Mouse (Mus musculus): ENCODE results near the gene Meaf6. TPM values are rescaled to one million over a fixed set of nuclear protein-coding genes. Genes with fewer than 3 reads are reported as not detected.

Gene Meaf6
- total RNA-seq, 4 experiments from 2014 or later = 103 to 122 (median 110) TPM

DNA sequence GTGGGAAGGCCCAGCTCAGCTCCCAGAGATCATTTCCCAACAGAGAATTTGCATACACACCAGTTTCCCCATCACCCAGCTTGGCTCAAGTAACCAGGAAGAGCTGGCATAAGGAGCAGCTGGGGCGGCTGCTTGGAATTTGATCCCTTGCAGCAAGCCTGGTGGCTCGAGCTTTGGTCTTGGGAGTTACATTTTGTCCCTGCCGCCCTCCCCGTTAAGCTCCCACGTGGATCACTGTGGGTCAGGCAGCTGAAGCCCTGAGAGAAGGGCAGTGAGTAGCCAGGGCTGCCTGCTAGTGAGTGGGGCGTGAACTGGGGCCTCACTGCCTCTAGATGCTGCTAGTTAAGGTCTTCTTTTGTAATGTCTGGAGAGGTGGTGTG, 30.8 kb downstream of the Meaf6 start:
- no peak for DNase-seq (ENCODE audit: low spot score in 2 of 2)

DNA sequence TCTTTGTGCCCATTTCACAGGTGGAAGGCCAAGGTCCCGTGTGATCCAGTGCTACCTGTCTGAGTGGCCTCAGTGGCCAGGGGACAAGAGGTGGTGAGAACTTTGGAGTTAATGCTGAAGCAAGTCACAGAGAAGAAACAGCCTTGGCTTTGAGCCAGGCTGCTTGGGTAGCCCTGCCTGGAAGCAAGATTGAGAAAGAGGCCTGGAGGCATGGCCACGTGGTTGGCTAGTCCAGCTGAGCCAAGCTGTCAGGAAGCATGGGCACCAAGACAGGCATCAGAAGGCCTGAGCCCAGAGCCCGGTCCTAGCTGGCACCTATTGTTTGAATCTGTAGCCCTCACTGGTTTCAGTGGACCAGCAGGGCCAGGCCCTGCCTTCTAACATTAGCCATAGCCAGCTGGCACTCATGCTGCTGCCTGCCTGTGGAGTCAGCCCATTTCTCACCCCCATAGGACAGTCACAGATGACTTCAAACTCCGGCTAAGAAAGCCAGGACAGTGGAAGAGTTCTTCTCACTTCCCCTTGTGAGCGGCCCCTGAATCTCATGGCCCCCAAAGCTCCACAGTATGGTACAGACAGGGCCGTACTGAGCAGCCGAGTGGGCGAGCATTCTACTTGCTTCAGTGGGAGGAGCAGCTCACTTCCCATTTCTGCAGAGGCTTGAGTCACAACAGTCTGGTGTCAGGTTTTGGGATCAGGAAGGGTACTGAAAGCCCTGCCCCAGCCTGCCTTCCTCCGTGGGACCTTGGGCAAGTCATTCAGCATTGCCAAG, 31.3 kb downstream of the Meaf6 start:
- peak; percentile 64 to 79 for DNase-seq (ENCODE audit: low spot score in 2 of 2)

DNA sequence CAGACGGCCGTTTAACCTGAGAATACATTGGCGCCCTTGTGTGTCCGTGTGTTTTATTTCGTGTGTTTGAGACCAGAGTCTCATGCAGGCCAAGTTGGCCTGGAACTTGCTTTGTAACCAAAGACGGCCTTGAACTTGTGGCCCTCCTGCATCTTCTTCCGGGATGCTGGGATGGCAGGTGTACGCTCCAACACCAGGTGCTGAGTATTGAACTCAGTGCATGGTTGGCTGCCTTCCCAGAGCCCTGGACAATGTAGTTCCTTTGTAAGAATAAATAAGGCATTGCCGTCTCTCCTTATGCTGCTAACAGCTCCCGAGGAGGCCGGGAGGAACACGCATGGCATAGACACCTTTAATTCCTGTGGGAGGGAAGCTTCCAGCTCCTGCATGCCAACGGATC, 32.0 kb downstream of the Meaf6 start:
- no peak for DNase-seq (ENCODE audit: low spot score in 2 of 2)

DNA sequence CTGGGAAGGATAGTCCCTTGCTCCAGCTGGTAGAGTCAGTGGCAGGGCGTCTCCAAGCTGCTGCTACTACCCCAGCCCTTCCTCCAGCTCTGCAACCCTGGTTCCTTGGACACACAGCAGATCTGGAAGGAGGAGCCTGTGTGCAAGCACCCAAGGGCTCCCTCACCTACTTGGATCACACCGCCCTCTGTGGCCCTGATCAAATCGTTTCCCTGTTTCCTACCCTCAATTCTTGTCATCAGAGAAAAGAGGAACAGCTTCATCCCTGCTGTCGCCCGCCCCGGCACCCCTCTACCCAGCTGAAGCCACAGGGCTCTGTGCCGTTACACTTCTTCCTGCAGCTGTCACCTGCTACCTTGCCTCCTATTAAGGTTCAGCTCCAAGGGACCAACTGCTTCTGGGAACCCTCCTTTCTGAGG, 33.0 kb downstream of the Meaf6 start:
- no peak for DNase-seq (ENCODE audit: low spot score in 2 of 2)

DNA sequence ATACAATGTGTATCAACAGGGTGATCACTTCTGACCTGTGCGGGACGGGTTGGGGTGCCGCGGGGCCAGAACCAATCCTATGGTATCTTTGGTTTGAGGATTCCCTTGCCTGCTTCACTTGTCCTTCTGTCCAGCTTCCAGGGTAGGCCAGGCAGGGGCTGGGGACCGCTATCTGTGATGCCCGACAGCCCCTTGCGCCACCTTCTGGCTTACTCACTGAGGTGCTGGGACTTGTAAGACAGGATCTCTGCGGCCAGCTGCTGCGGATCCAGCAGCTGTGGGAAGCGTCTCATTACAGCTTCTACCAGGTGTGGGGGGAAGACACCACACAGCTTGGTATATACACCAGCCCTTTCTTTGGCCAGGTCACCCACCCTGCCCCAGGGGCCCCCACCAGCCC, 34.1 kb downstream of the Meaf6 start:
- DNase-seq (ENCODE audit: low spot score in 2 of 2) = no peak

DNA sequence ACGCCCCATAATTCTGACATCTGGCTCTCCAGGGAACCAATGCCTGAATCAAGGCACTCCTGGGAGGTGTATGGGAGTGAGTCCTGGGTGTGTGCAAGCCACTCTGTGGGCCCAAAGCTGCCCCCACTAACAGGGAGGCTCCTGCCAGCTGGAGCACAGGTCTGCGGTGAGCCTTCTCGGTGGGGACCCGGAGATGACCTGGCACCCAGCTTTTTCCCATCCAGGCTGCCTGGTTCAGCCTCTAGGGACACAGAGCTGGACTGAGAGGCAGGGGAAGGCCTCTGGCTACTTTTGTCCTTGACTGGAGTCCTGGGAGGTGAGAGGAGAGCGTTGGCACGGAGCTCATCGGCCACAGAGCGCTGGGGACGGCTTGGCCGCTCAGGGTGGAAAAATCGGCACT, 34.8 kb downstream of the Meaf6 start:
- DNase-seq (ENCODE audit: low spot score in 2 of 2) = no peak

DNA sequence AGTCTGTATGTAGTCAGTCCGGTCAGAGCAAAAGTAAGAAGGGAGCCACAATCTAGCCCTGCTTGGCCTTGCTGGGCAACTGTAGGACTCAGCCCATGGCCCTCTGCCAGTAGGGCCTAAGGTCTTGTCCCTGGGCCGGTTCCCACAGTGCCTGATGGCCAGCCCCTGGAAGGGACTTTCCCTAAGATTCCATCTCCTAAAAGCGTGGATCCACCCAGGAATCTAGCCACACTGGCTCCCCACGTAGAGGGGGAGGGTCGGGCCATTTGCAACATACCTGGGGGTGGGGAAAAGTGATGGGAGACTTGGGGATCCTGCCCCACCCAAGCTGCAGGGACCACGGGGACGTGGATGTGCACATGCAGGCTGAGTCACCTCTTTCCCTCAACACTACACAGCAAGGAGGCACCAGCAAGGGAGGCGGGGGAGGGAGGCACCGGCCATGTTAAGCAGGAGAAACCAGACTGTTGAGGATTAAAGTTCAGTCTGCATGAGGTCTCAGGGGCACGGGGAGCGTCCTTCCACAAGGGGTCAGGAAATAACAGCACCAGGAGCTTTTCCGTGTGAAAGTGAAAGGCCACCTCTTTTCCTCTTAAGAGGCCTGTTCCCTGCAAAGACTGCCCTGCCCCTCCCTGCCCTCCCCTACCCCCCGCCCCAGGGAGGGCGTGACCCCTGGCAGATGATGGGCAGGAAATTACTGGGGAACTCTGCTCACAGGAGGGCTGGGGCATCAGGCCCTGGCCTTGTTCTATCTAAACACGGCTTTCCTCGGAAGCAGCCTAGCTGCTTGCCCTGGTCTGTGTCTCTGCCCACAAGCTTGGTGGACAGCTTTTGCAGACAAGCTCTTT, 37.7 kb downstream of the Meaf6 start:
- DNase-seq (ENCODE audit: low spot score in 2 of 2) = no peak

DNA sequence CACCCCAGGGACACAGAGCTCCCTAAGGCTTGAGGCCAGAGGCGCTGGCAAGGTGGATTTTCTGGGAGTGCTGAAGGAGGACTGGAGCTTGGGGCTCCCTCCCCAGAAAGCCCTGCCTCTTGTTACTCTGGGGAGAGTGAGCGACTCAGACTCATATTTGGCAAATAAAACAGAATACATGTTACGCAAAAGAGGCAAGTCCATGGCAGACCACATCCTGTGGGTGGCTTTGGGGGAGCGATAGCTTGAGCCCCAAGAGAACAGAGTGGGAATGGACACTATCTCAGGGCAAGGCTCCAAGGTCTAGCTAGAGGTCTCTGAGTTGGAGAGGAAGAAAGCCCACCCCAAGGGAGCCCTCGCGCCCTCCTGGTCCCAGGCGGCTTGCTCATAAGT, 38.3 kb downstream of the Meaf6 start:
- no peak for DNase-seq (ENCODE audit: low spot score in 2 of 2)

DNA sequence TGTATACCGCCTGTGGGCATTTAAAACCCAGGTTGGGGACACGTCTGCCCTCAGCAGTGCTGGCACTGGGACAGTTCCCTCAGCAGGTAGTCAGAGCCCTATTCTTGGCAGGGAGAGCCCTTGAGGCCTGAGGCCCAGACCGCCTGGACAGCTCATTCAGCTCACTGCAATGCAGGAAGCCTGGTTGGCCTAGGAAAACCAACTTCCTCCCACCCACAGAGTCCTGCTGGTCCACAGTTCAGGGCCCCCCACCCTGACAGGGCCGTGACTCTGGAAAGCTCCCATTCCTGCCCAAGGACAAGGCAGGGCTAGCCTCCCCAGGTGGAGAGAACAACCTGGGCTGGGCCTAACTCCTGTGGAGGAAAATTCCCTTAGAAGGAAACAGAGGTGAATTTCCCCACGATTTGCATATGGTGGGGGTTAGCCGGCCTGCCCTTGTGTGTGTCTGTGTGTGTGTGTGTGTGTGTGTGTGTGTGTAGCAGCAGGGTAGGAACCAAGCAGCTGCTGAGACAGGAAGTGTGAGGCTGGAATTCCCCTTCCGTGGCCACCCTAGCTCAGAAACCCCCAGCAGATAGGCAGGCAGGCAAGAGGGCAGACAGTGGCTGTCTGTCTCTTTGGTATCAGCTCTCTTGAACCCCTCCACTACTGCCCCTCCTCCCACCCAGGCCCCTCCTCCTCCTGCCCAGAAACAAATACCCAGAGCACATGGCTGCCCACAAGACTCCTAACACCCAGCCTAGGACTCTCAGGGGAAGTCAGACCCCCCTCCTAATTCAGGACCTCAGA, 39.7 kb downstream of the Meaf6 start:
- DNase-seq (ENCODE audit: low spot score in 2 of 2) = no peak

DNA sequence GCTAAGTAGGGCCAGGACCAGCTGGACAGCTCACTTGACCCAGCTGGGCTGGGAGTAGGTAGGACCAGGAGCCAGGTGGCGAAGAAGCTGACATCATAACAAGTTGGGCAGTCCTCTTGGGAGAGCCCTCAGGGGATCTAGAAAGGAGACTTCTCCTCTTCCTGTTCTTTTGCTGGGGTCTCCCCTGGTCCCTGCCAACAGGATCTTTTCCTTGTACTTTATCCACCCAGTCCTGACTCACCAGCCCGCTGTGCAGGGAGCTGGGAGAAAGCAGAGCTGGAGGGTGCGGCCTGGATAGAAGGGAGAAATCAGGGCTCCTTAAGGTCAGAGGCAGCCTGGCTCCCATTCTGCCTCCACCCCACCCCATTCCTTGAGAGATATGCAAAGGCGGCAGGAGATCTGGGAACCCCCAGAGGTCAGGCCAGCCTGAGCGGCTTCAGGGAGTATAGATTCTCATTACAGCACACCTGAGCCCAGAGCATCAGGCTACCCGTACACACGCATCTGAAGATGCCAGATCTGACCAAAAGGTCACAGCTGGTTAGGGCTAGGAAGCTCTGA, 40.5 kb downstream of the Meaf6 start:
- DNase-seq (ENCODE audit: low spot score in 2 of 2) = no peak

DNA sequence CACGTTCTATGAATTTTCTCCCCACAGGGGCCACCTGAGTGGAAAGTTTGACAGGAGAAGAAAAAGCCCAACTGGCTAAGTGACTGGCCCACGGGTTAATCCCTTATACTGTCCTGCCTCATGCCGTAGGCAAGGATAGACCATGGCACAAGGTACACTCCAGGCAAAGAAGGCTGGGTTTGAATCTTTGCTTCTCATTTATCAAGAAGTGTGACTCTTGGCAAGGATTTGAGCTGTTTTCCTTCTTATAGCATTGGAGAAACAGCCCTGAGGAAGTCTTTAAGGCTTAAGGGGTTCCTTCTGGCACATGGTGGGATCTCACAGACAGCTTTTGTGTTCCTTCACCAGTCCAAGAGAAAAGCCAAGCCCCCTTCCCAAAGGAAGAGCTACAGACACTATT, 41.3 kb downstream of the Meaf6 start:
- DNase-seq (ENCODE audit: low spot score in 2 of 2) = no peak

DNA sequence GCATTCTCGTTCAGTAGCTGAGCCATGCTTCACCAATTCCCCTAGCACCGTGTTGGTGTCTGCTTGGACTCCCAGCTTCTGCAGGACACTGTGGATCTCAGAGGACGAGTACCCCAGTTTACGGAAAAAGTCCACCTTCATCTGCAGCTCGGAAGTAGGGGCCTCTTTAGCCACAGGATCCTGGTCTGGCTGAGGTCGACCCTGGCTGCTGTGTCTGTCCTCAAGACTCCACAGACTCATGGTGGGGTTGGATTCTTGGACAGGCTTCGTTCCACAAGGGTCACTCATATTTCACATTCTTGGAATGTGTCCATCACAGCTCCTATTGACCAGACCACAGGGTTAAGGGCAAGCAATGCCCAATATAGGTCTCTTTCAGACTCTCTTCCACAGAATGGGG, 41.8 kb downstream of the Meaf6 start:
- DNase-seq (ENCODE audit: low spot score in 2 of 2) = no peak

DNA sequence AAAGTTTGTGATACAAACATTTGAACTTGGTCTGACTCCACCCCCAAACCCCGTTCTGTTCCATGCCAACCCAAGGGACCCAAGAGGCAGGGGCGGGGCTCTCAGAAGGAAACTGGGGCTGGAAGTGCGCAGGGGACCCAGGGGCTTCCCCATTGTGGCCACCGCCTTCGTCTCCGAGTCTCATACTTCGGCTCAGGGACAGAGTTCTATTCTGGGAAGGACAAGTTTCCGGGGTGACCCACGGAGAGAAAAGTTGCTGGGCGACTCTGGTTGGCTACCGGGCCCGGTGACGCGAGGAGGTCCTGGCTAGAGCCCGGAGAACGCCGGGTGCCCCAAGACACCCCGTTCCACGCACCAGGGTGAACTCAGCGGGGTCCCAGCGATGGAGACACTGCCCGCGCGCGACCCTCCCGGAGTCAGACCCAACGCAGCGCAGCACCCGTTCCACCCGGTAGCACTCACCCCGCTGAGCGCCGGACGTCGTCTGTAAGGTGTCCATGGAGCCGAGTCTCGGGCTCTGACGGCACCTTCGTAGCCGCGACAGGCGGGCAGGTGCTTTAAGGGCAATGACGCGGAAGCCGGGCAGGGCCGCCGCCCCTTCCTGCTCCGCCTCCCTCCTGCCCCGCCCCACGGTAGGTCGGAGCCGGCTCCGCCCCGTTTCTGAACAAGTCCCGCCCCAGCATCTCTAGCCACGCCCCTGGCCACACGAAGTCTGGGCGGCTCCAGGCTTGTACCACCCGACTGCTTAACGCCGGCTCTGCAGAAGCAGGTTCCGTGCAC, 42.6 kb downstream of the Meaf6 start, which contains the start of gene Zc3h12a:
Zc3h12a (minus strand) TSS at position 536 of the 780 bp plus-strand sequence.
- DNase-seq (ENCODE audit: low spot score in 2 of 2) = peak in 1 of 2 experiments; percentile 47

DNA sequence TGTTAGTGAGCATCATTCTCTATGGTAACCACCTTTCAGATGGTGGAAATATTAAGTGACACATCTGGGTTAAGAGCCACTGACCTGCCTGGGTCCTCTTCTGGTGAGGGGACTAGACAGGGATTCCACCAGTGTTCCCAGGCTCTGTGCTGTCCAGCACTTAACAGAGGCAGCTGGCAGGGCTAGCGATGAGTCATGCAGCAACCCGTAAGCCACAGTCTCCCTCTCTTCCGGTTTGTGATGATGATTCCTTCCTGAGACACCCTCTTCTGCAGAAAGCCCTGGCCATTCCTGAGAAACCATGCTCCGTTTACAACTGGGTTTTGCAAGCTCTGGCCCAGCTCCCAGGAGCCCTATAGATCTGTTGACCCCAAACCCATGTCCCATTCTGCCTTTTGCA, 46.6 kb downstream of the Meaf6 start:
- DNase-seq (ENCODE audit: low spot score in 2 of 2) = no peak

DNA sequence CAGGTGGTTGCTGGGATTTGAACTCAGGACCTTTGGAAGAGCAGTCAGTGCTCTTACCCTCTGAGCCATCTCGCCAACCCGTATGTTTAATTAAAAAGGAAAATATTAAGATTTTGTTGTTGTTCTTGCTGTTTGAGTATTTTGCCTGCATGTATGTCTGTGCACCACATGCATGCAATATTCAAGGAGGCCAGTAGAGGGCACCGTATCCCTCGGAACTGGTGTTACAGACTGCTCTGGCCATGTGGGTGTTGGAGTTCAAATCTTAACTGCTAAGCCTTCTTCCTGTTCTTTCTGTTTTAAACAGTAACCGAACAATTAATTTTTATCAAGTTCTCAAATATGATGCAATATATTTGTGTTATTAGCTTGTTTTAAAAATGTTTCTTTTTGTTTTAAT, 47.5 kb downstream of the Meaf6 start:
- peak in 1 of 2 experiments; percentile 59 for DNase-seq (ENCODE audit: low spot score in 2 of 2)

DNA sequence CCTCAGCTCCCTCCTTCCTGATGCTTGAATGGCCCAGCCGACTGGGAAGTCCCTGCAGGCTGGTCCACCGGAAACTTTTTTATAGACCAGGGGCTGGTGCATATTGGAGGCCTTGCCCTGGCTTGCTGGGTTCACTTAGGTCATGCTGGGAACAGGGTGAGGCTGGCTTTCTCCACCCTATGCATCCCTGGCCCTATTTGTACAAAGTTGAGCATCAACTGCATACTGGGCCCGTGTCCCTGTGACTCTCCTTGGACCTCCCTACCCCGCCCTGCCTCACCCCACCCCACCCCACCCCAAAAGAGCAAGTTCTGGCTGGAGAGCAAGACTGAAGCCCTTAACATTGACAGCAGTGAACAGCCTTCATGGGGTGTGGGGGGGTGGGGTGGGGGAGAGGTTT, 49.3 kb downstream of the Meaf6 start:
- no peak for DNase-seq (ENCODE audit: low spot score in 2 of 2)

DNA sequence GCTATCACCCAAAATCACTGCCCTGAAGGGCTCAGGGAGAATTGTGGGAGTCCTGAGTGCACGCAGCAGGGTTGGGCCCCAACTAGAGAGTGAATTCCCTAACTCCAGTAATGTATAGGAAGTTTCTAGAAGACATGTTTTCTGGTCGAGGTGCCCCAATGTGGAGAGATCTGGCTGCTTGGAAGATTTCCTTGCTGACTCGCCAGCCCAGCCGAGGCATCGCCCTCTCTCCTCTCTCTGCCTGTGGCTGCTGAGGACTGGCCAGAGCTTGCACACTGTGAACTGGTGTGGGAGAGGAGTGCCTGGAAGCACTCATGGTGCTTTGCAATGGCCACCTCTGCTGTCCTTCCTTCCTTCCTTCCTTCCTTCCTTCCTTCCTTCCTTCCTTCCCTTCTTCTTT, 49.7 kb downstream of the Meaf6 start:
- no peak for DNase-seq (ENCODE audit: low spot score in 2 of 2)

DNA sequence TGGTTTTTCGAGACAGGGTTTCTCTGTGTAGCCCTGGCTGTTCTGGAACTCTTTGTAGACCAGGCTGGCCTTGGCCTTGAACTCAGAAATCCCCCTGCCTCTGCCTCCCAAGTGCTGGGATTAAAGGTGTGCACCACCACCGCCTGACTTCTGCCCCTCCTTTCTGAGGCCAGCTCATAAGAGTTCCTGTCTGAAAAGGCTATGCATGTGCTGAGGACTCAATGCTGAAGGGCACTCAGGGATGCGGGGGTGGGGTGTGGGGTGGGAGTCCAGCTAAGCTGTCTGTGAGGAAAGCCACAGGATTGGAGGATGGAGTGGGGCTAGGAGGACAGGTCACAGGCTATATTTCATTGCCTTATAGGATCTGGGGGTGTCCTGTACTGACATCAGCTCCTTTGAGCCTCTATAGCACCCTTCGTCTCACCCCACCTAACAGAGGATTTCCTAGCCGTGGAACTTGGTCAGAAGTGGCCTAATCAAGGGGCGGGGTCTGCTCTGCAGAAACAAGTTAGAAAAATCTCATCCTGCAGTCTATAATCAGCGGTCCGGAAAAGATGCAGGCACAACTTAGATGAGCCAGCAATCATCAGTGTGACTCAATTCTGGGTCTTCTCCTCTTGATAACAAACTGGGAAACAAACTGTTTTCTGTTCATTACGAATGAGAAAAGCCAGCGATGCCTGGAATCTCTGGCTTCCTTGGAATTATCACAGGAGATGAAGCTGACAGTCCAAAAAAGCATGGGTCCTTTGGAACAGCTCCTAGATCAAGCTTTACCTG, 50.3 kb downstream of the Meaf6 start:
- no peak for DNase-seq (ENCODE audit: low spot score in 2 of 2)

DNA sequence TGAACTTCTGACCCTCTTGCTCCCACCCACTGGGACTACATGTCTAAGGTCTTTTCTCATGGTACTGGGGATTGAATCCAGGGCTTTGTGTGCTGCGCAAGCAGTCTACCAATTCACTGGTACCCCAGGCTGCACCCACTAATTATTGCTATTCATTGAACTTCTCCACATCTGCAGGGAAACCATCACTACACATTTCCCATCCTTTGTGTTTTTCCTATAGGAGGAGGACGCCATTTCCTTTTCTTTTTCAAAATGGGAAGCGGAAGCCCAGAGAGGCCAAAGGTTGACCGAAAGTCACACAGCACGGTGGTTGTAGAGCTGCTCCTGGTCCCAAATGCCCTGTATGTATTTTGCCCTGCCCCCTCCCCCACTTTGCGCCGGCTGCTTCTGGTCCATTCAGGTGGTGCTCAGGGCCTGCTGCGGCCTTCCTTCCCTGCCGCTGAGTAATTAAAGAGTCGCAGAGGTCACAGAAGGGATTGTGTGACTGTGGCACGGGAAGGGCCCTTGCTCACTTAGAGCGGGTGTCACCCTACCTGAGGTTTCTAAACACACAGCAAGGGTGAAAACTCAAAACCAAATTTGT, 51.5 kb downstream of the Meaf6 start:
- no peak for DNase-seq (ENCODE audit: low spot score in 2 of 2)

DNA sequence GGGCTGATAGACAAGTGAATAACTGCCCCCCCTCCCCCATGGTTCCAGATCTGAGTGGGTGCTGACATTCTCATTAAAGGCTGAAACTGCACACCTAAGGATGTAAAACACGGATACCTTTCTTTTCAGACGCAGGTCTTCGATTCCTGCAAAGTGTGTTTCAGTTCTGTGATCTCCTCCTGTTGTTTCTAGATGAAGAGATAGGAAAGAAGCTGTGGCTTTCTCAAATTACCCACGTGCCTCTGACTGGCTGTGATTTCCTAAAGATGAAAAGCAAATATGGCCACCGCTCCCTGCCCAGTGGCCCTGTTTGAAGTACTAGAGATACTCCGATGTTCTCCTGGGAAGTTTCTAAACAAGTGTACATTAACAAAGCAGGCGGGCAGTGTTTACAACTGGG, 53.4 kb downstream of the Meaf6 start:
- DNase-seq (ENCODE audit: low spot score in 2 of 2) = no peak

Data from layer of hippocampus, adult 8-10 months (tissue).